Mouse (Mus musculus): ENCODE measurements around the gene Cobl. TPM values are rescaled to one million over a fixed set of nuclear protein-coding genes. Genes with fewer than 3 reads are reported as not detected.
A peak's percentile ranks its signal among the peaks of the same experiment; 100 is the strongest.

Cobl gene
- total RNA-seq, 2 experiments from 2014 or later: not detected

DNA sequence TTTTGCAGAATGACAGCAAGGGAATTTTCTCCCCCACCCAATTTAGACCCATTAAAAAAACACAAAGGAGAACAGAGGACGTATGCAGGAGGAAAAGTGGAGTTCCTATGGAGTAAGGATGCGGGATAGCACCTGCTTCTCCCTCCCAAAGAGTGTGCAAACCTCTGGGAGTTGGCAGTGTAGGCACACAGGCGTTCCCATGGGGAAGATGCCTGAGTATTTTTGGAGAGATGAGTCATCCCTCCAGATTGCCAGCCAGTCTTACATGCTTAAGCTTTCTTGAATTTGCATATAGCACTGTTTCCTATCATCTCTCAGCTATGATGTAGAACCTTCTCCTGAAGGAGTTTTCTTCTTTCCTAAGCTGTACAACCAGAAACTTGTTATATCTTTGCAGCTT is 70.6 kb downstream of the Cobl start:
- no peak for ATAC-seq (replicated peaks; ENCODE audit: poor library complexity)

DNA sequence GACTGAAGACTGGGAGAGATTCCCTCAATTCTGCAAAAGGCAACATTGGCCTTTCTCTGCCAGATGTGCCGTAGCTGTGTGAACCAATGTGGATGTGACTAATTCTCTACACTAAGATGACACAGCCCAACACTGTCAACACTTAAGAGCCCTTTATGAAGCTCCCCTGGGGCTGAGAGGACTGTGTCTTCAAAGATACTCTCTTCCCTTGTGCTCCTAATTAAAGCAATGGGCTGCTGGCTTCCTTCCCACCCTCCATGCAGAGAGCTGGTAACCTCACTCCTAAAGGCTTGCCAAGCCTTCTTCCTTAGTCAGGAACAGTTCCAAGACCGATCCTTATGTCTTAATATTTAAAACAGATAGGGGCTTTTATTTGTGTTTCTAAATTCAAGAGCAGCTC is 79.9 kb downstream of the Cobl start:
- ATAC-seq (replicated peaks; ENCODE audit: poor library complexity): no peak

DNA sequence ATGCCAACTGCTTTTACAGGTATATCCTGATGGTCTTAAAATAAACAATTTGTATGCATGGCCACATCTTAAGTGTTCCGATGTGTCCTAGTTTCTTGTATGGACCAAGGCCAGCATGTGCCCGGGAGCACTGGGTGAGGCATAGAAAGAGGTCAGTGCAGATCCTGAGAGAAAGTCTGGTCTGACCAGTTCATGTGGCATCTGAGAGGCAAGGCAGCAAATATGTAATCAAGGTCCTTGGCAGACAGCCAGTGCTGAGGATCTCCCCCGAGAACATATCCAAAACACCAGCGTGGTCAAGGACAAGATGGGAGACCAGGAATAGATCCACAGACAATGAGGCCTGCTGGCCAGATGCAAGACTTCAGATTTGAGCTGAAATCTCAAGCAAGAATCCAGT is 81.8 kb downstream of the Cobl start:
- ATAC-seq (replicated peaks; ENCODE audit: poor library complexity): no peak

DNA sequence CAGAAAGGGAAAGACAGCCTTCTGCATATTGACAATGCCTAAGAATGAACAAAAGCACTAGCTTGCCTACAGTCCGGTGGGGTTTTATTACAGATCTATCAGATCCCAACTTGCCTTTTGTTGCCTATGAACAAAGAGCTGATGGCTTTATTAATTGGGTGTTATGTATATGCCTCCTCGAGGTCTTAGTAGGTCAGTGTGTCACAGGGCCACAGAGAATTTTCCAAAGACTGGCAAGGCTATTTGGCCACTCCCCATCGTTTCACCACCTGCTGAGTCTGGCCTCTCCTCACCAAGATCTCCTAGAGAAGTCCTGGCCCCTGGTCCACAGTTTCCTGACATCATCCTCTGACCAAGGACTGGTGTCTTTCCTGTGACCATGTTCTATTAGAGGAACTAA is 83.7 kb downstream of the Cobl start:
- no peak for ATAC-seq (replicated peaks; ENCODE audit: poor library complexity)

DNA sequence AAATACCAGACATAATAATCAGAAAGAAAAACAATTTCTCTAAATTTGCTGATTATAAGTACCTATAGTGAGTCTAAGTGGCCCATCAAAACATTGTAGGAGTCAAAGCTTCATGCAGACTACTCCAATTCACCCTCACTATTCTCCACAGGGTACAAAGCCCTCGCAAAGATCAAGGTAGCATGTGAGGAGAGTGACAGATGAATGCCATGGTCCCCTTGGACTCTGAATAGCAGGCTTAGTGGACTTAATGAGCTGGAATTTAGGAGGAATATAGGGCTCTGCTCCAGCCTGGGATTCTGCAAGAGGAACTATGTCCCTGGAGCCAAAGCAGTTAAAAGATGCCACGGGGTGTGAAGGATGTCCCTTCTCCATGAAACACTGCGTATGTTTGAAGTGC is 88.1 kb downstream of the Cobl start:
- ATAC-seq (replicated peaks; ENCODE audit: poor library complexity): no peak

DNA sequence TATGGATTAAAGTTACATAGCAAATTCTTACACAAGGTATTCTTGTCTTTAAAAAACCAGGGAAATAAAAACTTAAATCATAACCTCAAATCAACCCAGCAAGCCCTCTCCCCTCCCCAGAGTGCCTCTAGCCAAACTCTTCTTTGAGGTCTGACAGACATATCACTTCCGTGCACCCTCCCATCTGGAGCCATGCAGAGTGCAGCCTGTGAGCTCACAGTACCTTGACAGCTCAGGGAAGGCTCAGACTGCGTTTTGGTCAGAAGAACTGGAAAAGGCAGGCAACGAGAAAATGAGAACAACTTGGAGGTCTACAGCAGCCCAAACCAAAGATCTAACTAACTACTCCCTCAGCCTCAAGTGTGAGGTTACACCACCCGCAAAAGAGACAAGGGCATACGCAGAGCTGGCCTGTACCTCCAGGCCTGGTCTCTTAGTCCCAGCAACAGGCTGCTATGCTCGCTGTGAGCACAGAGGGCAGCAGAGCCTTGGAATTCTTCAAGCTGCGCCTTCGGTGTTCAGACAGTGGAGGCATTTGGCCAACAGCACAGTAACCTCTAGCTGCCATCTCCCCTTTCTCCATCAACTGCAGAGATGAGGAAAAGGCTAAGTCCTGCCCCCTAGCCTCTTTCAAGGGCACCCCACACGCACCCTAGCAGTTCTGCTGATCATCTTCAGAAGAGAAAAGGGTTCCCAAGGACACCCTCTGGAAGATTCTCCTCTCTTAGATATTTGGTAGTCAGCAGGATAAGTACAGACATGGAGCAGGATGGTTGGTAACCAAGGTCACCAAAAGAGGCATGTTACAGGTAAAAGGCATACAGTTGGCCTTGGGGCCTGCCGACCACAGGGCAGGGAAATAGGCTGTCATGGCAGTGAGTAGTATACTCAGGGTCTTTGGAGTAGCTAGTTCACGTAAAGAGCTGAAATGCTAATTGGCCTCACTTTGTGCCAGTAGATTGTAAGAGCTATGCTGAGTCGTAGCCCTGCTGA is 91.4 kb downstream of the Cobl start:
- ATAC-seq (replicated peaks; ENCODE audit: poor library complexity): peak; percentile 83

DNA sequence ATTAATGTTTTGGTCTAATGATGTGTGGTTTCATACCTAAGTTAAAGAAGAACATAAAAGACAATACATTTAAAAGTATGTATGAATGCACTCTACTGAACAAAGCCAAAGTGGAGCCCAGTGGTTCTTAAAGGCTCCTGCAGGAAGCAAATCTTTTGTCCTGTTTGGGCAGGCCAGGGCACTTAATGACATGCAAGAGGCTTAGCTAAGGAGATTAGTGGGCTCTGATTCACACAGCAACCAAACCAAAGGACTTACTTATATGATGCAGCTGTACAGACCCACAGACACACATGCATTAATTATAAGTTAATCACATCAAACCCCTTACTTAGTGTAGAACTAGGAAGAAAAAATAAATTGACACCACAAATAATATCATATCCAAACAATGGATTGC is 93.8 kb downstream of the Cobl start:
- no peak for ATAC-seq (replicated peaks; ENCODE audit: poor library complexity)

DNA sequence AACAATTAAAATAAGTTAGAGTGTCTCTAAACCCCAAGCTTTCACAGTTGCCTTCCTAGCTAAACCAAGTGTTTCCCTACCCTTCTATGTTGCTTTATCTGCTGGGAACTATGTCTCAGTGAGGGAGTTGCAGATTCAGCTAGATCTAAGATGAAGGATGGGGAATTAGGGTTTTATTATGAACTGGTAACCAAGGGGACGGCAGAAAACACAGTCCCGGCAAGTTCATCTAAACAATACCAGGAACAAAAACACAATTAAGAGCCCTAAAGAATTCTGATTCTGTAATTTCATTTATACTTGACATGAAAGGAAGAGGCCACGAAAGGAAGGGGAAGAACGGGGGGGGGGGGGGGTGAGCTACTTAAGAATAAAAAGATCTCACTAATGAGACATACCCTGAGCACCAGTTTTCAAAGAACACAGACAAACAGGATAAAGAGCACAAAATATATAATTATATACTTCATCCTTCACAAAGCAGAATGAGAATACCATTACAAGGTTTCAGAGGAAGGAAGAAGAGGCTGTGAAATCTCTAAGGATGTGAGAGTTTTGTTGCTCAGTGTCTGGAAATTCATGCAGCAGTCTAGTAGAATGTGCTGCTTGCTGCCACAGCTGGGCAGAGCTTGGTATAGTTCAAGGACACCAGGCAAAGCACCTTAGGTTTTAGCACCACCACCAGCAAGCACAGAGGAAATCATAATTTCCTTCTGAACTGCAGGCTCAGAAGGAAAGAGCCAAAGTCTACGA is 97.2 kb downstream of the Cobl start:
- ATAC-seq (replicated peaks; ENCODE audit: poor library complexity): no peak

DNA sequence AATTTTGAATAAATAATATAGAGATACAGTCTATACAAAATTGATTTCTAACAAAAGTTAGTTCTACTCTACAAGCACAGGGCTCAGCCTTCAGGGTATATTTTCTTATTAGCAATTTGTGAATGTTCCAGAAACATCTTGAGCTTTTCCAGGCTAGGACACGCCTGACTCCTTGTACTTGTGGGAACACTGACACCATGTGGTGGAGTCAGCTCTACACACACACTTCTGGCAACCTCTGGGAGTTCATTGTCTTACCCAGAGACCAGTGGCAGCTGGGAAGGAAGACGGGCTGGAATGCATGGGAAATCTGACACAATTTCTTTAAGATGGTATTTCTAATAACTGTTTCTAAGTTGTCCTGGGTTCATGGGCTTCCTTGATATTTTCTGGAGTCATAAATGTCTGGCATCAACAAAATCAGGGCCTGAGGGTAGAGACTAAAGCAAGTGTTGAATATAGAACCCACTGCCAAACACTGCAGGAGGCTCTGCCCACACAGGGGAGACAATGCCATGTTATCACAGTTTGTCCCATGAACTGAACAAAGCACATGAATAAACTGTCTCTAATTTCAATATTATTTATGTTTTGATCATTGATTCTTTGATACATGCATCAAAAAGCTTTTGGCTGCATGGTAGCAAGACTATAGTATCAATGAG is 105.3 kb downstream of the Cobl start:
- 0 out of 2 replicates have a peak, but pooled peaks have one; percentile 44 for ATAC-seq (replicated peaks; ENCODE audit: poor library complexity)

DNA sequence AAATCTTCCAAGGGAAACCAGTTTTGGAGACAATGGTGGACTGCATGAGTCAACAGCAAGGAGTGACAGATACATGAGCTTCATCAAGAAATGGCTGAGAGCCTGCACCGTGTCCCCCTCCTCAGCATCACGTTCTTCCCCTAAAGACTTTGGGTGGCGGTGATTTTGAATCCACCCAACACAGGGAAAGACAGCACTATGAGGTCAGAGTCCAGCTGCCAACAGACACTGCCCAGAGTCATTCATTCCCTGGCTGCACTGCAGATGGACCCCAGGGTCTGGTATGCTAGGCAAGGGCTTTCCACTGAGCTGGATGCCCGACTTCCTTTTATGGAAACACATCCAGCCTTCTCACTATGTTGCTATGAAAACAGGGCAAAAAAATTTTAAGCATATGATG is 106.2 kb downstream of the Cobl start:
- ATAC-seq (replicated peaks; ENCODE audit: poor library complexity): no peak

DNA sequence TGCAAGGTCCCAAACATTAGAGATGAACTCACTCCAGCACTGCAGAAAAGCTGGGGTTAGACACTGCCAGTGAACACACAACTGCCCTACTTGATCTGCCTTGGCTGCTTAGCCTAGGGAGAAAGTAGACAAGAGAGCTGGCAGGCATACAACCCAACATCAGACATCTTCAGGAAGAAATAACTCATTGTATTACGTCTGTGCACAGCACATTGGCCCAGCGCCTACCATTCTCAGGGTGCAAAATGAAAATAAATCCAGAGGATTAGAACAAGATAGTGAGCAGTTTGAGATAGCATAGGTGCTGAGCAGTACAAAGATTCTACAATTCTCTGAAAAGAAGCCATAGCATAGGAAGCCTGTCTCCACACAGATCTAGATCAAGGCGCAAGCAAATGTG is 109.1 kb downstream of the Cobl start:
- no peak for ATAC-seq (replicated peaks; ENCODE audit: poor library complexity)

DNA sequence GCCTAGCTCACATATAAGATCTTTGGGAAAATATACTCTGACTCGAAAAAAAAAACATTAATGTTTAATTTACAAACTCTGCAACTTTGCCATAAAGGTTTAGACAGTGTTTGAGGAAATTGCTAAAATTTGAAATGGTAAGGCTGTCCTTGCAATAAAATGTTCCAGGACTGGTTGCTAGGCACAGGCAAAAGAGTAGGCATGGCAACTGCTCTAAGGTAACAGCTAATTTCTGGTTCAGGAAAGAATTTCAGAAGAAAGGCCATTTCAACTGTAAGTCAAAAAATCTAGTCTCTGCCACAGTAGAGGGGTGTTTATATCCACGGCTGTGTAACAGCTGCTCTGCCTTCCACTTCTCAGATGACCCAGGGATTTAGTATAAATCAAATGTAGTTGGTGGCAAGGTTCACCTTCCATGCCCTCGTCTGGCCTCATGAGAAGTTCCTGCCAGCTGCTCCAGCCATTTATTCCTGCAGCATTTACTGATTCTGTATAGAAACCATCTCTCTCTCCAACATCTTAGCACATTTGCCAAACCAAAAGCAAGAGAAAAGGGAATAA is 113.7 kb downstream of the Cobl start:
- no peak for ATAC-seq (replicated peaks; ENCODE audit: poor library complexity)

DNA sequence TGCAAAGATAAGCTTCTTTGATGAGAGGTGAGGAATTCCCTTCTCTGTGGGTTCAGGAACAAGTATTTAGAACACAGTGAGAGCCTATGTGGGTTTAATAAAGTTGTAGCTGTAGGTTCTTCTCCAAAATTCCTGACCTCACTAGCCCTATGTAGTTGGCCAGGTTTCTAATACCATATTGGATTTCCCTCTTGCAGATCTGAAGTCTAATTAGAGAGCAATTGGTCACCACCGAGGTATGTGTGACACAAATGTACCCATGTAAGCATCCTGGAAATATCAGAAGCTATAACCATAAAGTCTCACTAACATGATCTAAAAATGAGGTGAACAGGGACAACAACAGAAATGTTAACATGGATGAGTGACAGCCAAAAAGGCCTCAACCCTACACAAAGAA is 114.7 kb downstream of the Cobl start:
- ATAC-seq (replicated peaks; ENCODE audit: poor library complexity): no peak

DNA sequence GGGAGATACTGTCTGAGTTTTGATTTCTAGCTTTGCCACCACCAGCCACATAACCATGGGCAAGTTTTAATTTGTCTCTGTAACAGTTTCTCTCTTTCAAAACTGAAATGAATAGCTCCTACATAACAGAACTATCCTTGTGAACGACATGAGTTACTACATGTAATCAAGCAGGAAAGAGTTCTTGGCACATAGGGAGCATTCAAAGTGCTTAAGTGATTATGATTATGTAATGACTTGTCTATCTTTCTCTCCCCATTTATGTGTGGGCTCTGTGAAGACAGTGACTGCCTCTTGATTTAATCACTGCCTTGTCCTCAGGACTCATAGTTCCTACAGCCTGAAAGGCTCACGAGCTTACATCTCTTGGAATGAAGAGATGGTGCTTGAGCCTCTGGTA is 118.3 kb downstream of the Cobl start:
- ATAC-seq (replicated peaks; ENCODE audit: poor library complexity): no peak

DNA sequence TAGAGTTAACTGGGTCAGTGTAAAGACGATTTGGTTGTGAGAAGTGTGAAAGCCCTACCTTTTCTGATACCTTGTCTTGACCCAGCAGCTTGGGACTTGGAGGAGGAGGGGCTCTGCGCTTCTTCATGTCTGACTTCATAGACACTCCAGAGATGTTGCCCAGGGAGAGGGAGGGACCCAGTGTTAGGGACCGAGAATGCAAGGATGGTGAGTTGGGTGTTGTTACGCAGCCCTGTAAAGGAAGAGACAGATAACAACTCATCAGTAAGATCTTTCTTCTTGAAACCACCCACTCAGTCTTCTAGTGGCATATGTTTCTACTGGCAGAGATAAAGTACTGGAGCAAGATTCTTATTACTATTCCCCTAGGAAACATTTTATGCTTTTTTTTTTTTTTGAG is 121.1 kb downstream of the Cobl start:
- ATAC-seq (replicated peaks; ENCODE audit: poor library complexity): no peak

DNA sequence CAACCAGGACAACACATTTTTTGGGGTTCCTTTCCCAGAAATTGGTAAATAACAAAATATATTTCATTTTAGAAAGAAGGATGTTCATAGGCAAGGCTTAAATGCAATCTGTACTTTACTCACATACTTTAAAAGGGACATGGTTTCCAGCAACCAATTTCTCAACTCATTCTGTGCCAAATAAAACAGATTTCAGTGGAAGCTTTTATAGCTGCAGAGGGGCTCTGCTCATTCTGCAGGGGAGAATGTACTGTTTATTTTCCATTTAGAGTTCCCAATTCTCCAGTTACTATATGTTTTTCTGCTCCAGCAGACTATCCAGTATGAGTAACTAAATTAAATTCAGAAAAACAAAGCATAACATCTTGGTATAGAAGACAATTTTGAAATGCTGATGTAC is 124.1 kb downstream of the Cobl start:
- ATAC-seq (replicated peaks; ENCODE audit: poor library complexity): no peak

DNA sequence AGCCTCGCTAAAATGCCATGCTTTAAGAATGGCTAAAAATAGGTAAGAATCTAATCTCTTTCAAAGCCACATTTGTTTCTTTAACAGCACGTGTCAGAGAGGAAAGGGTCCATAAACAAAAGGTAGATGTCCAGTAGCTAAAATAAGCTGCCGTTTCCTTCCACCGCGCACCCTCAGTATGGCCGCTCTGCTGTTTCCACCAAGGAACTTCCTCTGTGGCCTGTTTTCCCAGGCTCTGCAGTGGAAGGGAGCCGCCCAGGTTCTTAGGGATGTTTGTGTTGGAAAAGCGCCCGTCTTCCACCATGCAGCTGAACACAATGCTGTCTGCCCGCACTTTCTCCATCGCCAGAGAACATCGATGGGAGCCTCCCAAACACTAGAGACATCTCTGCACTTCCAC is 128.6 kb downstream of the Cobl start:
- no peak for ATAC-seq (replicated peaks; ENCODE audit: poor library complexity)

DNA sequence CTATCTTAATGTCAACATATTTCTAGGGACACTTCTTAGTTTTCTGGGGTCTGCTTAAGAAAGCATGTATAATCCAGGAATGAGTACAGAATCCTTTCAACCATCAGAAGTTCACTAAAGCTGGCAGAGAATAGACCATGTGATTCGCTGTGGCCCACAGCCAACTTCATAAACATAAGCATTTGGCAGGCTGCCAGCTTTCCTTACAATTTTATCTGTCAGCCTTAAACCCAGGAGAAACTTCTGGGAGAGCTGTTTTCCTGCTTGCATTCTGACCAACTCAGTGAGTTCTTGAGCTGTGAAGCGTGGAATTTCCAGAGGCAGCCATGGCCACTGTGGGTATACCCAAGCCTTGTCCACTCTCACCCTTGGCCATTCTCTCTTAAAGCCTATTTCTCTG is 132.8 kb downstream of the Cobl start:
- ATAC-seq (replicated peaks; ENCODE audit: poor library complexity): no peak

DNA sequence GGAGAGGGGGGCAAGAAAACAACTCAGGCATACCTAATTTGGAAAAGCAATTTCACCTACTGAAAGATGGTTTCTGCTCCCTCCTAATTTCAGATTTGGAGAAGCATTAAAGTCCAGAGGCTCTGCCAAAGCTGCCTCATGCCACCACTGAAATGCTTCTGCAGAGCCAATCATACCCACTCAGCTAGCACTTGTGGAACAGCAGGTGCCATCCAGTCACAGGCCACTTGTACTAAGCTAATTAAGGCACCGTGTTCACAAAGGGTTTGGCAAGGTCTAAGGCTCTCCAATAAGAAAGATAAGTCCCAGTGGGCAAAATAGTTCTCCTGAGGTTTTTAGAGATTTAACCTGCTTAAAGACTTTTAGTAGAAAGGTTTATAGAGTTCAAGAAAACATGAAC is 143.3 kb downstream of the Cobl start:
- no peak for ATAC-seq (replicated peaks; ENCODE audit: poor library complexity)

DNA sequence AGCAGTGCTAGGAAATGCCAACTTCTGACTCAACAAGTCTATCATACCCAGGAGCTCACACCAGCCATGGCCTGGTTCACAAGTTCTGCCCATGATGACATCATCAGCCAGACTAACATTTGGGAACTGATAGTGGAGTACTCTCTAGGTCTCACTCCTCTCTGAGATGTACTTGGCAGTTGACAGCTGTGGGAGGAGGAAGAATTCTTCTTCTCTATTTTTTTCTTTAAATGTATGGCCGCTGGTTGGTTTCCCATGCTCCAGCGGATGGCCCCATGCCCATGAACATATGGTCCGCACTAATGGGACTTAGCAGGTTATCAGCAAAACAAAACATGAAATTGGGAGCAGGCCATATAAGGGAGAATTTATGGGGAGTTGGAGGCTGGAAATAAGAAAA is 145.4 kb downstream of the Cobl start:
- no peak for ATAC-seq (replicated peaks; ENCODE audit: poor library complexity)

DNA sequence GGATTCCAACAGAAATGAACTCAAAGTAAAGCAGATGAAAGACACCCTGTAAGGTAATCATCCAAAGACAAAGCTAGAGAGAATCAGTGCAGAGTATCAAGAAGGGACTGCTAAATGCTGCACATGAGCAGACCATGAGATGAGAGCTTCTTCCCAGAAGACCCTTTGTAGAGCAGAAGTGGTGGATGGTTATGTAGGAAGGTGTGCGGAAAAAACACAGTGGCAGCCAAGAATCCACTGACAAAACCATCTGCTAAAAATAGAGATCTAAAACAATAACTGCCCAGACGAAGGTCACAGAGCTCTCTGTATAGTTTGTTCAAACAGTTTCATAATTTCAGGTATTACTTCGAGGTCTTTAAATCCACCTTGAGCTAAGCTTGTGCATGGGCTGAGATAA is 149.1 kb downstream of the Cobl start:
- ATAC-seq (replicated peaks; ENCODE audit: poor library complexity): no peak

Measured in megakaryocyte progenitor cell, adult 5-6 weeks (primary cell).